Mouse (Mus musculus): Measurements from ENCODE around the gene C2cd5. TPM values are rescaled to one million over a fixed set of nuclear protein-coding genes. Genes with fewer than 3 reads are reported as not detected.
"Not testable (repeated sequence)": the region's sequence is repeated elsewhere in the genome, so short reads cannot be mapped to it uniquely, and the experiment has no call there.

C2cd5 gene
- polyA plus RNA-seq, 1 experiment, result 6.4 TPM

DNA sequence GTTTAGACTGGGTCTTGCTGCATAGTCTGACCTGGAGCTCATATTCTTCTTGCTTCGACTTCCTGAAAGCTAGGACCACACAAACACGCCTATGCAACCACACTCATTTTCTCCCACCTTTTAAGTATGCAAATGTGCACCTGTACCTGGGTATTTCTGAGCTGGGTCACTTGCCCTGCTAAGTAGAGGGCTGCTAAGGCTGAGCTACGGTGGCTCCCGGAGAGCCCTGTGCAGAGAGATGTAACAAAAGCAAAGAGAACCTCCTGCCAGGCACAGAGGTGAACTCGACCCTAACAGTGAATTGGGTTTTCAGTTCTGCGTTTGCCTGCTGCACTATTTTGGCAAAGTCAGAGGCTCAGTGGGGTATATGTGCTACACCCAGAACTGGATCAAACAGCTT is 112.3 kb downstream of the C2cd5 start:
- no peak overlapping the region for H3ac ChIP-seq (ENCODE audit: control insufficient read depth, insufficient read length)
- no peaks in the 10 kb centered on the region for H3K79me2 ChIP-seq (ENCODE audit: control insufficient read depth, insufficient read depth)
- no peaks in the 10 kb centered on the region for H3K36me3 ChIP-seq (ENCODE audit: control insufficient read depth, insufficient read depth)
- no peaks in the 10 kb centered on the region for H3K27me3 ChIP-seq (ENCODE audit: control insufficient read depth, insufficient read depth, insufficient read length)
- no peak overlapping the region for H3K4me2 ChIP-seq (ENCODE audit: low read depth)
- TF ChIP-seq POLR2AphosphoS2 (IDR thresholded peaks at IDR 0.05; ENCODE audit: insufficient read length, low read depth) (no peak), POLR2A (IDR thresholded peaks at IDR 0.05; ENCODE audit: insufficient read length, low read depth) (no peak), TCF3 (IDR thresholded peaks at IDR 0.05; ENCODE audit: insufficient read length, low read depth) (no peak), MYOD1 (IDR thresholded peaks at IDR 0.05; ENCODE audit: control insufficient read depth in 1 of 3, insufficient read length in 2 of 3, low read depth in 2 of 3) (no peak), CEBPB (IDR thresholded peaks at IDR 0.05; ENCODE audit: insufficient read depth, poor library complexity, severe bottlenecking) (no peak)
- no peak overlapping the region for H3K4me3 ChIP-seq

DNA sequence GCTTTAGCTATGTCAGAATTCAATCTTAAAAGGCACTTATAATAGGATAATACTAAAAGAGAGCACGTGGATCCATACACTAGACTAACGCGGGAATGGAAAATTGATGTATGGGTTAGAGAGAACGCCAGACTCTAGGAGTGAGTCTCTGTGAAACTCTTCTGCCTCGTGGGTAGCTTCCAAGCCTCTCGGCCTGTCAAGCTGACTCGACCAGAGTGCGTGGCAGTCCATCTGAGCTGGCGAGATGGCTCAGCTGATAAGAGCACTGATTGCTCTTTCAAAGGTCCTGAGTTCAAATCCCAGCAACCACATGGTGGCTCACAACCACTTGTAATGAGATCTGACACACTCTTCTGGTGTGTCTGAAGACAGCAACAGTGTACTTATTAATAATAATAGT is 113.2 kb downstream of the C2cd5 start:
- H3K79me2 ChIP-seq (ENCODE audit: control insufficient read depth, insufficient read depth); H3K27me3 ChIP-seq (ENCODE audit: control insufficient read depth, insufficient read depth, insufficient read length); H3K4me2 ChIP-seq (ENCODE audit: low read depth); H3K36me3 ChIP-seq (ENCODE audit: control insufficient read depth, insufficient read depth); H3K4me3 ChIP-seq; H3ac ChIP-seq (ENCODE audit: control insufficient read depth, insufficient read length): not testable (repeated sequence)

GRCm38 (mm10) chr6:142985561-142986238 is 114.2 kb downstream of the C2cd5 start:
- H3K79me2 ChIP-seq (ENCODE audit: control insufficient read depth, insufficient read depth); H3K36me3 ChIP-seq (ENCODE audit: control insufficient read depth, insufficient read depth); H3K4me2 ChIP-seq (ENCODE audit: low read depth); H3K4me3 ChIP-seq; H3ac ChIP-seq (ENCODE audit: control insufficient read depth, insufficient read length); H3K27me3 ChIP-seq (ENCODE audit: control insufficient read depth, insufficient read depth, insufficient read length): not testable (repeated sequence)

DNA sequence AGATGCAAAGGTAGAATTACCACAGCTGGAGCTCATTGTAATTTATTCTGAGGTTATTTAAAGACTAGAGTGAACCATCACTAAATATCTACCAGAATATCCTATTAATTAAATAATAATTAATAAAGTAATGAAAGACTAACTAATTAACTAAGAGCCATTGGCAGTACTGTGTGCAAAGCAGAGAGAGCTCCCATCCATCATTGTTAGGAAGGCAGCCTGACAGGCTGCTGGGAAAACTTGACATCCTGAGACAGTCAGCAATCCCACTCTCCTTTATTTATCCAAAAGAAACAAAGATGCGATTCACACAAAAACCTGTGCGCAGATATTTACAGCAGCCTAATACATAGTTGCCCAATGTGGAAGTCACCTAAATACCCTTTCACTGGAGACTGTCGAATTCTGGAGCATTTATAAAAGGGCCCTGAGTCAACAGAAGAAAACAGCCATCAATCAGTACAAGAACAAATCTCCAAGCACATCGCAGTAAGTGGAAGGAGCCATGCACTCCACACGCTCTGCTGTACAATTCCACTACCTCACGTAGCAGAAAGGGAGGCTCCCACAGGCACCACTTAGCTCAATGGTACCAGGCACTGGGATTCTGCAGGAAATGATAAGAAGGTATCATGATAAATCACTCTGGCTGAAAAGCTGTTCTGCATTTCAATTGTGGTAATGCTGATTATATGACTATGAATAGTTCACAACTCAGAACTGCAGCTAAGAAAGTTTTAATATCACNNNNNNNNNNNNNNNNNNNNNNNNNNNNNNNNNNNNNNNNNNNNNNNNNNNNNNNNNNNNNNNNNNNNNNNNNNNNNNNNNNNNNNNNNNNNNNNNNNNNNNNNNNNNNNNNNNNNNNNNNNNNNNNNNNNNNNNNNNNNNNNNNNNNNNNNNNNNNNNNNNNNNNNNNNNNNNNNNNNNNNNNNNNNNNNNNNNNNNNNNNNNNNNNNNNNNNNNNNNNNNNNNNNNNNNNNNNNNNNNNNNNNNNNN is 120.0 kb downstream of the C2cd5 start:
- TF ChIP-seq SRF (IDR thresholded peaks at IDR 0.05; ENCODE audit: control insufficient read depth, insufficient read length, low read depth) (no peak), POLR2AphosphoS2 (IDR thresholded peaks at IDR 0.05; ENCODE audit: insufficient read length, low read depth) (no peak), TCF12 (IDR thresholded peaks at IDR 0.05; ENCODE audit: insufficient read depth, poor library complexity, severe bottlenecking) (no peak), CEBPB (IDR thresholded peaks at IDR 0.05; ENCODE audit: insufficient read depth, poor library complexity, severe bottlenecking) (no peak), E2F4 (IDR thresholded peaks at IDR 0.05; ENCODE audit: insufficient read depth) (no peak), MAX (IDR thresholded peaks at IDR 0.05; ENCODE audit: low read depth) (no peak), MYOG (IDR thresholded peaks at IDR 0.05; ENCODE audit: control insufficient read depth in 1 of 3, insufficient read depth in 1 of 3, insufficient read length in 2 of 3, low read depth in 2 of 3) (no peak), MYOD1 (IDR thresholded peaks at IDR 0.05; ENCODE audit: control insufficient read depth in 1 of 3, insufficient read length in 2 of 3, low read depth in 2 of 3) (no peak), USF1 (IDR thresholded peaks at IDR 0.05; ENCODE audit: low read depth) (no peak), REST (IDR thresholded peaks at IDR 0.05; ENCODE audit: insufficient read depth, insufficient read length) (no peak), POLR2A (IDR thresholded peaks at IDR 0.05; ENCODE audit: insufficient read length, low read depth) (no peak), TCF3 (IDR thresholded peaks at IDR 0.05; ENCODE audit: insufficient read length, low read depth) (no peak)
- Histone ChIP-seq H3K36me3 (ENCODE audit: control insufficient read depth, insufficient read depth) (no peaks in the 10 kb centered on the region), H3K4me2 (ENCODE audit: low read depth) (no peak overlapping the region), H3K4me3 (no peak overlapping the region), H3ac (ENCODE audit: control insufficient read depth, insufficient read length) (no peak overlapping the region), H3K79me2 (ENCODE audit: control insufficient read depth, insufficient read depth) (no peaks in the 10 kb centered on the region), H3K27me3 (ENCODE audit: control insufficient read depth, insufficient read depth, insufficient read length) (peaks cover 5% of the 10 kb centered on the region)

GRCm38 (mm10) chr6:142977221-142977620 is 122.7 kb downstream of the C2cd5 start:
- Histone ChIP-seq H3K27me3 (ENCODE audit: control insufficient read depth, insufficient read depth, insufficient read length) (peaks cover 5% of the 10 kb centered on the region), H3ac (ENCODE audit: control insufficient read depth, insufficient read length) (no peak overlapping the region), H3K4me2 (ENCODE audit: low read depth) (no peak overlapping the region), H3K4me3 (no peak overlapping the region), H3K79me2 (ENCODE audit: control insufficient read depth, insufficient read depth) (no peaks in the 10 kb centered on the region), H3K36me3 (ENCODE audit: control insufficient read depth, insufficient read depth) (no peaks in the 10 kb centered on the region)
- no peak for TF ChIP-seq USF1 (IDR thresholded peaks at IDR 0.05; ENCODE audit: low read depth)
- TF ChIP-seq REST (IDR thresholded peaks at IDR 0.05; ENCODE audit: insufficient read depth, insufficient read length), result no peak
- no peak for TF ChIP-seq CEBPB (IDR thresholded peaks at IDR 0.05; ENCODE audit: insufficient read depth, poor library complexity, severe bottlenecking)
- TF ChIP-seq E2F4 (IDR thresholded peaks at IDR 0.05; ENCODE audit: insufficient read depth), result no peak
